Mouse (Mus musculus) lung, adult 2 months (tissue): ENCODE measurements at regions not wholly inside any gene's neighbourhood (a gene's known extent, or its start where the extent isn't known, plus 50 kb on each side); places are given as distances from the start of the nearest gene placed in this dataset.

Source experiments
- CTCF ChIP-seq: fragments of 200-500 bp; IDR thresholded peaks from 2 replicates; pipeline ENCODE4 v1.5.1; 2011; ENCODE audit warnings: mild to moderate bottlenecking, low read length, control low read depth; ENCODE audit not compliant: insufficient read depth
- POLR2A ChIP-seq: fragments of 200-500 bp; IDR thresholded peaks from 2 replicates; pipeline ENCODE4 v1.6.1; 2011; ENCODE audit warnings: low read depth, mild to moderate bottlenecking, control low read depth, low read length, borderline replicate concordance; ENCODE audit errors: extremely low read depth

DNA sequence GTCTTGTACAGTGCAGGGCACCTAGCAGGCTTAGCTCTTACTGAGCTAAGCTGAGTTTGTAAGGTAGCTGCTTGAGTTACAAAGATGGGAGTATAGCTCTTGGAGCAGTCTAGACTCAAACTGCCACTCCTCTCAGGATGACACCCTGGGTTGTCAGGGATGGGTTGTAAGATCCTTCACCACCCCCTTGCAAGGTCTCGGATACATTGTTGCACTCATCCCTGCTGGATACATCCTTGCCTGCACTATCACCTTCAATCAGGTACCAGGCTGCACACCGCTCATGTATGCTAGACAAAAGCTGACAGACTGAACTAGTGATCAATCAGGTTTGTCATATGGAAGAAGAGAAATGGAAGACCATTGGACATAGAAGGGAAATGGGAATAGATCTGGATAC is 390.4 kb upstream of the Trpc7 start:
- TF ChIP-seq CTCF = no peak
- TF ChIP-seq POLR2A = no peak
